Mouse (Mus musculus) thymus, adult 2 months (tissue): ENCODE measurements around the gene Gm10160.

Experiments used
- CTCF ChIP-seq: fragments of 200-500 bp; IDR thresholded peaks from 2 replicates; pipeline ENCODE4 v1.5.1; 2012; ENCODE audit warnings: mild to moderate bottlenecking, control low read depth, low read length, moderate library complexity, borderline replicate concordance; ENCODE audit not compliant: control insufficient read depth, poor library complexity, insufficient read depth; ENCODE audit errors: extremely low read depth
- POLR2A ChIP-seq: fragments of 200-500 bp; IDR thresholded peaks from 2 replicates; pipeline ENCODE4 v1.6.1; 2012; ENCODE audit warnings: mild to moderate bottlenecking, low read length, control low read depth, moderate library complexity; ENCODE audit not compliant: control insufficient read depth, poor library complexity, insufficient read depth; ENCODE audit errors: extremely low read depth

GRCm38 (mm10) chr7:81849214-81849613 is 6.4 kb downstream of the Gm10160 start:
- no peak for TF ChIP-seq CTCF
- no peak for TF ChIP-seq POLR2A
